Mouse (Mus musculus) adrenal gland, postnatal 14 days (tissue): ENCODE measurements around the gene Mmp28. TPM values are rescaled to one million over a fixed set of nuclear protein-coding genes. Genes with fewer than 3 reads are reported as not detected.

Source experiments
- DNase-seq: peaks from one replicate; pipeline ENCODE4 v3.0.0; 2021; ENCODE audit warnings: mixed read lengths
- total RNA-seq: library from RNA; stranded (reverse); gene quantifications from 2 replicates; pipeline ENCODE4 v1.2.3, GENCODE M21; 2021

Mmp28 gene
- total RNA-seq, 1 experiment from 2014 or later: 7.4 TPM

- DNase-seq: peak; percentile 57
Measured at GRCm38 (mm10) chr11:83448021-83448926, 14.6 kb downstream of the Mmp28 start.

GRCm38 (mm10) chr11:83447612-83448011 is 15.3 kb downstream of the Mmp28 start:
- DNase-seq: peak; percentile 38

GRCm38 (mm10) chr11:83445001-83445400 is 17.9 kb downstream of the Mmp28 start:
- DNase-seq: no peak

- DNase-seq: no peak
Measured at GRCm38 (mm10) chr11:83443824-83444223, 19.0 kb downstream of the Mmp28 start.

GRCm38 (mm10) chr11:83442596-83443267 is 20.1 kb downstream of the Mmp28 start:
- peak; percentile 84 for DNase-seq

GRCm38 (mm10) chr11:83441235-83441634 is 21.6 kb downstream of the Mmp28 start:
- DNase-seq: peak; percentile 80

- DNase-seq: peak; percentile 92
Measured at GRCm38 (mm10) chr11:83440081-83441064, 22.5 kb downstream of the Mmp28 start.

- no peak for DNase-seq
Measured at GRCm38 (mm10) chr11:83439426-83440060, 23.3 kb downstream of the Mmp28 start.

- no peak for DNase-seq
Measured at GRCm38 (mm10) chr11:83437377-83437776, 25.5 kb downstream of the Mmp28 start, which contains the start of gene 1700020L24Rik. Gene 1700020L24Rik, plus strand, starts transcription at chr11:83437677.

GRCm38 (mm10) chr11:83432533-83432932 is 30.3 kb downstream of the Mmp28 start:
- no peak for DNase-seq

GRCm38 (mm10) chr11:83429355-83429754 is 33.5 kb downstream of the Mmp28 start, which contains the start of gene Gas2l2:
Gene Gas2l2, minus strand, starts transcription at chr11:83429455.
- no peak for DNase-seq

GRCm38 (mm10) chr11:83426964-83427363 is 35.9 kb downstream of the Mmp28 start:
- DNase-seq: peak; percentile 47

GRCm38 (mm10) chr11:83424681-83425080 is 38.2 kb downstream of the Mmp28 start:
- peak; percentile 81 for DNase-seq

- DNase-seq: peak; percentile 90
Measured at GRCm38 (mm10) chr11:83421305-83421704, 41.6 kb downstream of the Mmp28 start.

GRCm38 (mm10) chr11:83420338-83420737 is 42.5 kb downstream of the Mmp28 start:
- DNase-seq: no peak

- peak; percentile 29 for DNase-seq
Measured at GRCm38 (mm10) chr11:83418566-83418965, 44.3 kb downstream of the Mmp28 start.

GRCm38 (mm10) chr11:83417708-83418107 is 45.2 kb downstream of the Mmp28 start:
- no peak for DNase-seq

GRCm38 (mm10) chr11:83417080-83417479 is 45.8 kb downstream of the Mmp28 start:
- peak; percentile 80 for DNase-seq

- no peak for DNase-seq
Measured at GRCm38 (mm10) chr11:83410510-83410909, 52.4 kb downstream of the Mmp28 start.

GRCm38 (mm10) chr11:83409792-83410291 is 53.0 kb downstream of the Mmp28 start:
- DNase-seq: peak; percentile 34
